Mouse (Mus musculus) adrenal gland, postnatal 14 days (tissue): Measurements from ENCODE around the gene Tmem63a. TPM values are rescaled to one million over a fixed set of nuclear protein-coding genes. Genes with fewer than 3 reads are reported as not detected.

ENCODE experiments used
- DNase-seq: peaks from one replicate; pipeline ENCODE4 v3.0.0; 2021; ENCODE audit warnings: mixed read lengths
- total RNA-seq: library from RNA; stranded (reverse); gene quantifications from 2 replicates; pipeline ENCODE4 v1.2.3, GENCODE M21; 2021

Gene Tmem63a
- total RNA-seq, 1 experiment from 2014 or later, result 44.4 TPM

DNA sequence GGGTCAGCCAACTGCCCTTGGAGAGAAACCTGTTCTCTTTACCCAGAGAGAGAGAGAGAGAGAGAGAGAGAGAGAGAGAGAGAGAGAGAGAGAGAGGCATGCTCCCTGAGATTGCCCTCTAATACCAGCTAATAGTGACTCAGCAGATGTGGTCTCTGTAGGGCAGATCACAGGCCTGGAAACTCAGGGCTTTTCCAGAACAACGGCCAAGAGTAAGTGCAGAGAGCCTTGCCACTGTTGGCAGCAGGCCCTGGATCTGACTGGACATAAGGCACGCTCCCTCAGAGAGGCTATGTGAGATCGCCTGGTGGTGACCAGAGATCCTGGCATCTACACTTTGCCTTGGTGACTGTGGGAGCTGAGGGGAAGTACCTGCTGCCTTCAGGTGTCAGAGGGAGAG, 67.6 kb downstream of the Tmem63a start:
- DNase-seq, result peak; percentile 90

DNA sequence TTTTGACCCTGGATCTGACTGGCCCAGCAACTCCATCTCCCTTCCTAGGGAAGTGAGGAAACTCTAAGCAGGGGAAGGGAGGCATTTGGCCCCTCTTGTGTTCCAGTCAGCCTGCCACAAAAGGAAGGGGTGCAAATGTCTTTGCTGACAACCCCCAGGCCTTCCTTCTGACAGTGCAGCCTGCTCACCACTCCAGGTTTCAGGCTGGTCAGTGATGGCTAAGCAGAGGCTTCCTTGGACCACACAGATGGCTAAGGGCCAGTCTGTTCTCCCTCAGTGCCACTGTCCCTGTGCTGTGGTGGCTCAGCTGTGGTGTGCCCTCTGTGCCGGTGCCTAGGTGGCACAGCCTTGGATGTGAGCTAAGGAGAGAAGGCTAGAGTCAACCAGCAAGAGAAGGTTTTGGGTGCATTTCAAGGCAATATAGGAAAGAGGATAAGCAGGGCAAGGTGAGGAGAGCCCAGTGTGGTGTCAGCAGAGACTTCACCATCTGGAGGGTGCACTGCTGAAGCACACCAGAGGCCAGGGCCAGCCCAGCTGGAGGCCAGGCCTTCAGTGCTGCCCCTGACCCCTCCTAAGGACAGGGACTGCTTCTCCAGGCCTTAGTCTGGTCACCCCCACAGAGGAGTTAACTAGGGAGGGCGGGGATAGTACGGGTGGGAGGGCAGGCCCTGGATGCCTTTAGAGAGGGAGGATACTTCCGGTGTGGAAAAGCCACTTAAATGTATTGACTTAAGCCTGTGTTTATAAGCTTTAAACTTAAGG, 68.2 kb downstream of the Tmem63a start:
- DNase-seq, result no peak

DNA sequence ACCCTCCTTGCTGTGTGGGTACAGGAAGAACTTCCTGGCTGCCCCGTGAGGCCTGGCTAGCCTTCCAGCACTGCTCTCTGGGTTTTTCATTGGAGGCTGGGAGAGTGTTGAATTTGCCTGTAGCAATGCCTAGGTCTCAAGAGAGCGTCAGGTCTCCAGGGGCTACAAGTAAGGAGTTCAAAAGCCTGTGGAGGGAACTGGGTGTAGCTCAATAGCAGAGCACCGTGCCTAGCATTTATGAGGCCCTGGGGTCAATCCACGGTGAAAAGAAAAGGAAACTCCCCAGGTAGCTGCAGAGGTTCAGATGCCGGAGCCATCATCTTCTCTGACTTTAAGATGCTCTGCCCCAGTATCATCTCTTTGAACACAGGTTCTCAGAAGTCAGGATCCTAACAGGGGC, 69.5 kb downstream of the Tmem63a start:
- no peak for DNase-seq

DNA sequence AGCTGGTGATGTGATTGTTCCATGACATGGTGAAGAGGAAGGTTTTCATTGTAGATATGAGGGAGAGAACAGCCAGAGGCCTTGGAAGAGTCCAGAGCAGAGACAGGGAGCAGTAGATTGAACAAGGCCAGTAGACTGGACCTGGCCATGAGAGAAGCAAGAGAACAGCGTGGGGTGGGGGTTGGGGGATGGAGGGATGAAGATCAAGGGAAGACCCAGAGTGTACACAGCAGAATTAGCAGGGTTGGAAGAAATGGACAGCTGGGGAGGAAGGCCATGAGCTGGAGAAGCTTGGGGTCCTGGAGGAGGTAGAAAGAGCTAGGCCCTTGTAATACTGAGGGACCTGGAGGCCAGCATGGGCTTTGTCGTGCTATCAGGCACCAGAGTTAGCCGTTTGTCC, 70.3 kb downstream of the Tmem63a start:
- no peak for DNase-seq

DNA sequence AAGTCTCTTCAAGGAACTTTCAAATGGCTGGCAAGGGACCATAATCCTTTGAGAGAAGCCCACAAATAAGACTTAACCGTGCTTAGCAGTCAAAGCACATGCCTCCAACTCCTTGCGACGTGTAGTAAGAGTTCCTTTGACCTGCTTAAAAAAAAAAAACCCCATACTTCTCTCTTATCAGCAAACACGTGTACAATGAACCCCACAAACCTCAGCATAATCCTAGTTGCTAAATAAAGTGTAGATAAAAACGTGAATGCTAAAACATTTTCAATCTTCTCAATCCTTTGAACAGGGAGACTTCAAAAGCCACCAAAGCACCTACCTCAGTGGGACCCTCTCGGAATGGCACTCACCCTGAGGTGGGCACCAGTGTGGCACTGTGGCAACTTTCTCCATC, 71.3 kb downstream of the Tmem63a start:
- DNase-seq, result no peak

DNA sequence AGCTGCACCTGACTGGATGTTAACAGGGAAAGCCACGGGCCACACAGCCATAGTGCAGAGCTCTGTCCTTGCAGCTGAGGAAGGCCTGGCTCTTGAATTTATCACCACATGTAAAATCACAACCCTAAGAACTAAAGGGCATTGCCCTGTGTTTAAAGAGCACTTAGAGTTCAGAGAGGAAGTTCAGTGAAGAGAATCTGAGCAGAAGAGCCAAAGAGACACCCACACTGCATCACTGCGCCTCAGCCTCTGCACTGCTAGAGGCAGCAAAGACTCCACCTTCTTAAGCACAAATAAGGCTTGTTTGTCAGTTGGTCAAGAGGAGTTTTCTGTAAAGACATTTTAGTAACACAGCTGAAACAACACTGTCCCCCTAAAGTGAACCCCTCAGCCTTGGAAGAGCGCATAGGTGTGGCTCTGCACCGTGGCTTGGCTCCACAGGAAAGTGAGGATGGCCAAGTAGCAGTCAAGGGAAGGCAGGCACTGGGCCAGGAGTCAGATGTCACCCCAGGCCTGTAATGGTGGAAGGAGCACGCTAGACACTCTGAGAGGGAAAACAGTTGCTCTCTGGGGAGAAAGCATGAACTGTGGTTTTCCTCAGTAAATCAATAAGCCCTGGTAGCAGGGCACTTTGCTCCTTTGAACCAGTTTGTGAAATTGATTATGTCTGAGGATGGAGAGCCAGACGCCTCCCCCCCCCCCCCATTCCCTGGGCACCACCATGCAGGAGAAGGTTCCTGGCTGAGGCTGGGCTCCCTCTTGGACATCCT, 72.8 kb downstream of the Tmem63a start:
- peak; percentile 71 for DNase-seq

DNA sequence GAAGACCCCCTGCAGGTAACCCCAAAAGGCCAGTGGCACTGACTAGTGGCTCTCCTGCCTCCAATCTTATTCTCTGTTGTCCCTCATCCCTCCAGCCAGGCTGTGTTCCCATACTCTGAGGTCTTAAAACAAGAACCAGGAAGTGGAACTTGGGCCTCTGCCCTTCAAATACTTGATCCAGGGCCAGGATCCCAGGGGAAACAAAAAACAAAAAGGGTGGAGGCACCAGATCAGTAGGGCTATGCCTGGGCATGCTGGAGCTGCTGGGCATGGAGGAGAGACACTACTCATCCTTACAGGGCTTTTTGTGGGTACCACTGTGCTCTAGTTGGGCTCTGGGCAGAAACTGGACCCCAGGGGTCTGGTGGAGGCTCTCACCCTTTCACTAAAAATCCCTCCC, 73.4 kb downstream of the Tmem63a start:
- DNase-seq, result peak; percentile 84

DNA sequence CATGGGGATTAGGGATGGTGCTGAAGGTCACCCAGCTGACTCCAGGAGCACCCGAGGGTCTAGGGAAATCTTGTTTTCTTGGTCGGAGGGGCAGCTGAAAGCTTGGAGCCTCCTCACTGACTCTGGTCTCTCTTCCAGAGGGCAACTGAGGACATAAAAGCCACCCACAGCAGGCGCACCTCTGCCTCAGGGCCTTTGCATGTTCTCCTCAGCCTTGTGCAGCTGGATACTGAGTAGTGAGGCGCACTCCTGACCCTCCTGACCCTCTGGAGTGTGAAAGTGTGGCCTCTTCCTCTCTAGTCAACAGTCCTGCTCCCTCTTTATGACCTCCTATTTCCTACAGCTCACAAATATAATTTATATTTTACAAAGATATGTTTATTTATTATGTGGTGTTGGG, 73.9 kb downstream of the Tmem63a start:
- no peak for DNase-seq

DNA sequence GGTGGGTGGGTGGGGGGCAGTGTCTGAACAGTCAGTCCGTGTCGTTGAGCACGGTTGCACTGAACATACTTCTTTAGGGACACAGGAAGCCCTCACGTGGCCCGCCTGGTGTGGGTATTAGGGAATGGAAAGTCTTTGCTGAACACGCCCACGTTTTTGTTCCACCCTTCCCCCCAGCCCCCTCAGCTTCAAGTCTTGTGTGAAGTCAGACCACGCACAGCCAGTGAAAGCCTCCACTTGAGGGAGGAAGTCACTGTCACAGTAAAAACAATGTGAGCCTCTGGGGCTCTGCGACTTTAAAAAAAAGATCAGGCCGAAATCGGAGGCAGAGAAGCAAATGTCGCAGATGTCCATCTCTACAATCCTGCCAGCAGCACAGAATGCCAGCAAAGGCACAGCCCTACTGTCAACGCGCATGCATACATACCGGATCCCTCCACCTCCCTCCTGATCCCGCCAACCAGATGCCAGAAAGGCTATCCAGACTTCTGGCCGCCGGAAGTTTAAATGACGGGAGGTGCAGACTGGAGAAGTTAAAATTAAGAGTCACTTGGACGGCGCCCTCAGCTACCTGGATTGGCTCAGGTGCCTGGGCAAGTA, 74.5 kb downstream of the Tmem63a start:
- peak; percentile 86 for DNase-seq

DNA sequence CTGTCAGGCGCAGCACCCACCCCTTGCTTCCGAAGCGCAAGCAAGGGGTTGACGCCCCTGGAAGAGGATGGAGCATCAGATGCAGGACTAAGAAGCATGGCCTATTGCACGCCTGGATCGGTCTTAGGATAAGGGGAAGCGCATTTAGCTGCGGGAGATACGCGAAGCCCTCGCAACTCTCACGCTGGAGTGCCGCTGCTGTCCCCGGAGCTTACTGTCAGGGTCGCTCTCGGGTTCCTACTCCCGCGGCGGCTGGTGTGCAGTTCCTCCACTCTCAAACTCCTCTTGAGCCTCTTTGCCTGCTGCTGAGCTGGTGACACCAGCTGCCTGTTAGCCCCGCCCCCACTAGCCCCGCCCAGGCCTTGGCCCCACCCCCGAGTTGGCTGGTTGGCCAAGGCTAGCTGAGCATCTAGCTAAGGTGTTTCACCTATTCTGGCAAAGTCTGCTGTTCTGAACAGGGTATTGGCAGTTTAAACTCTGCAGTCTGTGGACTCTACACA, 75.1 kb downstream of the Tmem63a start:
- peak; percentile 91 for DNase-seq

DNA sequence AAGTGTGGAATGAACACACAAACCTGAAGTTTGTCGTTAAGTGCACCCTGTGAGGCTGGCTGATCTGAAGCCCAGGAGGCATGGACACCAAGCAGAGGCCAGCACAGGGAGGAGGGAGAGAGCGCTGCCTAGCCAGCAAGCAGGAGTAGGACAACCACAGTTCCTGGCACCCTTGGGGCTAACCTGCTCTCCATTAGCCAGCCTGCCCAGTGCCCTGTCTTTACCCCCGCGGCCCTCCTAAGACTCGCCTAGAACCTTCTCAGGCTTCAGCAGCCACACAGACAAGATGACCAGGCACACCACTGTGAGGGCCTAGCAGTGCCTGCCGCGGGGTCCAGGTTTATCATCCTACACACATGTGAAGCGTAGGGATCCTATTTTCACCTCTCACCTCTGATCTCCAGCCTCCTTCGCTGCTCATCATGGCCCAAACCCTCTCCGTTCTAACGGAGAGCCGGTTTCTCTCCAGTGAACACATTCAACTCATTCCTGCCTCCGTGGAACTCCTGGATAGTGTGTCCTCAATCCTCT, 75.8 kb downstream of the Tmem63a start:
- DNase-seq, result no peak

DNA sequence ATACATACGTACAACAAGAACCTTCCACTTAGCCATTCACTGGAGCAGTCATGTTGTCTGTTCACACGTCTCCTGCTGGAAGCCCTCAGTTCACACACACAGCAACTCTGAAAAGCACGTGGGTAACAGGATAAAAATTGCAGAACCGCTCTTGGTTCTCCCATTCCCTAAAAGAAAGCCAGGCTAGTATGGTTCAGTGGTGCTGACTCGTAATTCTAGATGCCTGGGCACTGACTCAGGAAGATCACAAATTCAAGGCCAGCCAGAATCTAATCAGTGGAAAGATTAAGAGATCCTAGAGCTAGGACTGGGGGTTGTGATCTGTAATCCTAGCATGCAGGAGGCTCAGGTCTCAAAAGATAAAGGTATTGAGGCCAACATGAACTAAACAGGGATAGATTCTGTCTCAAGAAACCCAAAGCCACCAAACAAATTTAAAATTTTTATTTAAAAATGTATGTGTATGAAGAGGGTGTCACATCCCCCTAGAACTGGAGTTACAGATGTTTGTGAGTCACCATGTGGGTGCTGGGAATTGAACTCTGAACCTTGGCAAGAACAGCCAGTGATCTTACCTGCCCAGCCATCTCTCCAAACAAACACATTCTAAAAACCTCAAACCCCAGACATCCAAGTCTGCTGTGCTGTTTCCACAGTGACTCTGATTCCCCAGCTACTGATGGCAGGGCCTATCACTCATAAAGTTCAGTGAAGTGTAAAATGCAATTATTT, 78.8 kb downstream of the Tmem63a start, which contains the start of gene Ephx1:
Gene Ephx1, minus strand, starts transcription at position 149 of the 732 bp plus-strand sequence.
- no peak for DNase-seq

DNA sequence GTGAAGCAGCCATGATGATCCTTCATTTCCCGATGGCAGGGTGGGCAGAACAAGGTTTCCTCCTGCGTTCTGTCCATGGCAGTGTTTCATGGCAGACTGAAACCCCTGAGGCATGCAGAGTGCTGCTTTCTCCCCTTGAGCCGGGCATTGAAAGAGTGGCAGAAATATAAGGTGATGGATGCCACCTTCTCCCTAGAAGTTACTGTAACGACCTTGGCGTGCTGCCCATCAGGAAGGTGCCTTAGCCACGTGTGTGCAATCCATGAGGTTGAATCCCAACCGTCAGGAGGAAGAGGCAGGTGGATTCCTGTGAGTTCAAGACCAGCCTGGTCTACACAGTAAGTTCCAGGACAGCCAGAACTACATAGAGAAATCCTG, 79.3 kb downstream of the Tmem63a start:
- DNase-seq, result no peak

DNA sequence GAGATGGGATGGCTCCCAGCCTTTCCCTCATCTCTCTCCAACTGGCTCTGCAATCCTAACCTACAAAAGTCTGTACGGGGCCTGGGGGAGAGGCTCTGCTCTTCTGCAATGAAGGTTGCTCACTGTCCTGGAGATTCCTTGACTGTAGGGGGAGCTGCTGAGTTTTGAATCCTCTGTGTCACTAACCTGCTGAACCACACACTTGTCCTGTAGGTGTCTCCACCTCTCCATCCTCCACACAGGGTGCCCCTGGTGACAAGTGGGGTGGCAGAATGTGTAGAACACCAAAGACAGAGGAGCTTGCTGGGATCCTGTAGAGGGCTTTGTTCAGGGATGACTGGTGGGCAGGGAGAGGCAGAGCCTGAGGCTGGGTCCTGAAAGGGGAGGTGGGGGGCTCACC, 80.1 kb downstream of the Tmem63a start:
- DNase-seq, result peak; percentile 83

Other genes with a start within 250 kb of the Tmem63a start
- not detected in 2 replicates for gene Mixl1, start 245.3 kb upstream of the Tmem63a start, total RNA-seq
- gene Acbd3, start 216.3 kb upstream of the Tmem63a start, total RNA-seq, result 41.8 and 43.0 TPM in 2 replicates
- gene H3f3a, start 128.4 kb upstream of the Tmem63a start, total RNA-seq, result 803 and 817 TPM in 2 replicates
- gene Sde2, start 91.2 kb upstream of the Tmem63a start, total RNA-seq, result 22.2 and 22.6 TPM in 2 replicates
- gene Lefty2, start 49.2 kb upstream of the Tmem63a start, total RNA-seq, result 0.30 TPM in 1 of 2 replicates, not detected in the other
- 29.9 and 38.0 TPM in 2 replicates for gene Pycr2, start 38.1 kb upstream of the Tmem63a start, total RNA-seq
- gene Lefty1, start 7.3 kb upstream of the Tmem63a start, total RNA-seq, result 1.3 and 1.6 TPM in 2 replicates
- 57.9 and 71.2 TPM in 2 replicates for gene Ephx1, start 78.6 kb downstream of the Tmem63a start, total RNA-seq
- 0.30 TPM in 1 of 2 replicates, not detected in the other for gene 9130409I23Rik, start 108.9 kb downstream of the Tmem63a start, total RNA-seq
- gene Nvl, start 201.9 kb downstream of the Tmem63a start, total RNA-seq, result 17.4 and 21.5 TPM in 2 replicates
- 44.2 and 47.9 TPM in 2 replicates for gene Cnih4, start 202.3 kb downstream of the Tmem63a start, total RNA-seq